Mouse (Mus musculus) G1E (cell line): ENCODE data around the gene Plg.

Experiments used
- CTCF ChIP-seq: IDR thresholded peaks from 2 replicates; pipeline ENCODE4 v1.5.1; 2012; ENCODE audit warnings: low read depth, low read length, inconsistent platforms, mixed read lengths
- GATA1 ChIP-seq: IDR thresholded peaks from 2 replicates; pipeline ENCODE4 v1.6.1; 2012; ENCODE audit warnings: borderline replicate concordance, low read length, inconsistent platforms, mixed read lengths
- GATA2 ChIP-seq: IDR thresholded peaks from 2 replicates; pipeline ENCODE4 v1.6.1; 2012; ENCODE audit warnings: low read depth, low read length, inconsistent platforms, borderline replicate concordance
- POLR2AphosphoS5 ChIP-seq: IDR thresholded peaks from 2 replicates; pipeline ENCODE4 v1.6.1; 2012; ENCODE audit warnings: low read depth, low read length, inconsistent platforms; ENCODE audit not compliant: insufficient replicate concordance
- TAL1 ChIP-seq: conservative IDR thresholded peaks from 2 replicates; pipeline ENCODE4 v1.6.1; 2012; ENCODE audit warnings: low read depth, low read length, inconsistent platforms, mixed read lengths

DNA sequence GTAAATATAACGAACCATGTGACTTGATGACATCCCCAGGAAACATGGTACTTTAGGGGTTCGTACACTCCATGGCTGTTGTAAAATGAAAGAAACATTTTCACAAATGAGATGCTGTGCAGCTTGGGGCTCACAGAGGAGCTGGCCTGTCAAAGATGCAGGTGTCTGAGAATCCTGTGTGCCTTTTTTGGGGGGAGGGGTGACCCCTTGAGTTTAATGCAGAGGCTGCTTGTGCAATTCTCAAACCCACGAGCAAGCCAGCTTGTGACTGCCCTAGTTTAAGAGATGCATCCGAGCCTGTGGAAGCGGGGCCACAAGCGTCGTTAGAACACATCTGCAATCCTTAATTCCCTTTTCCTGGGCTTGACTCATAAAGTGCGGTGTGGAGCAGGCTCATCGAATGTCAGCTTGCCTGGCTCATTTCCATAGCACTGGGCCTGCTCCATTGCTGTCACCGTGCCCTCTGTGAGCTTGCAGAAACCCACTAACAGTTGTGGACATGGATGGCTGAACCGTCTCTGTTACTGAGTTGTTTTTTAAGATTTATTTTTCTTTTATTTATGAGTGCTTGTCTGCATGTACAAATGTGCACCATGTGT lies 31.0 kb downstream of the Plg start:
- TF ChIP-seq CTCF = no peak
- TF ChIP-seq GATA1 = no peak
- no peak for TF ChIP-seq POLR2AphosphoS5
- no peak for TF ChIP-seq TAL1
- no peak for TF ChIP-seq GATA2
